Mouse (Mus musculus): Measurements from ENCODE around the gene Uvrag. TPM values are rescaled to one million over a fixed set of nuclear protein-coding genes. Genes with fewer than 3 reads are reported as not detected.

Uvrag gene
- polyA plus RNA-seq, 1 experiment from 2014 or later: 14.2 TPM

DNA sequence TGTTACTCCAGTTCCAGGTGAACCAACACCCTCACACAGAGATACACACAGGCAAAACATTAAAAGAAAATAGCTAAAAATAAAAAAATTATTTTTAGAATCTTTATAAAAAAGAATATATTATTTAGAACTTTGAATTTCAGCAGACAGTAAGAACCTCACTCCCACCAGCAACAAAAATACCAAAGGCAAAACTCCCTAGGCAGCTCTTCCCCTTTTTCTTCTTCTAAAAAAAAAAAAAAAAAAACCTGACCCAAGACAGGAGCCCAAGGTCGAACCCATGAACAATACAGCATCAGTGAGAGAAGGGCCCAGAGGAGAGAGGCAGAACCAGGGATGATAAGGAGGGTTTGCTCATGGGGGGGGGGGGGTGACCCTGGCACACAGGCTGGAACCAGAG lies 8.1 kb upstream of the Uvrag start:
- Histone ChIP-seq H3K9me3 (no peaks in the 10 kb centered on the region), H3K27ac (no peak overlapping the region), H3K36me3 (no peaks in the 10 kb centered on the region), H3K4me1 (replicated peaks) (no peaks in the 10 kb centered on the region), H3K4me2 (no peak overlapping the region), H3K4me3 (no peak overlapping the region), H3K9ac (no peak overlapping the region), H3K27me3 (no peaks in the 10 kb centered on the region)
- no peak for ATAC-seq (ENCODE audit: low FRiP score)
- WGBS: 67% methylated on average over 1 of the region's 1 CpGs

DNA sequence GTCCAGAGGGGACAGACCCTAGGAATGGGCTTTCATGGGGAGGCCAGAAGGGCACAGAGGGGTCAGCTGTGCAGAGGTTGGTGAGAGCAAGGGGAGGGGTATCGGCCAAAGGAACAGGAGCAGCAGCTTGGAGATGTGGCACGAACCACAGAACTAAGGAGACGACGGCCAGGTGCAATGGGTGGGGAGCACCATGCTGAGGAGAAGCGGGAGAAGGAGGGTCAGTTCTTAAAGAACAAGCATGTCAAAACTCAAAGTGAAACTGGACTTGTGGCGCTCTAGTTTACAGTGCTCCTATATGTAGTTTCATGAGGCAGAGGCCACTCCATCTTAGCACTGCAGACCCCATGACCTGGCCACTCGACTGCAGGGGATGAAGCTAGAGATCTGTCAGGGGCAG lies 6.6 kb upstream of the Uvrag start:
- WGBS: 88% methylated on average over 7 of the region's 7 CpGs
- no peak overlapping the region for H3K9ac ChIP-seq
- H3K27me3 ChIP-seq: no peaks in the 10 kb centered on the region

DNA sequence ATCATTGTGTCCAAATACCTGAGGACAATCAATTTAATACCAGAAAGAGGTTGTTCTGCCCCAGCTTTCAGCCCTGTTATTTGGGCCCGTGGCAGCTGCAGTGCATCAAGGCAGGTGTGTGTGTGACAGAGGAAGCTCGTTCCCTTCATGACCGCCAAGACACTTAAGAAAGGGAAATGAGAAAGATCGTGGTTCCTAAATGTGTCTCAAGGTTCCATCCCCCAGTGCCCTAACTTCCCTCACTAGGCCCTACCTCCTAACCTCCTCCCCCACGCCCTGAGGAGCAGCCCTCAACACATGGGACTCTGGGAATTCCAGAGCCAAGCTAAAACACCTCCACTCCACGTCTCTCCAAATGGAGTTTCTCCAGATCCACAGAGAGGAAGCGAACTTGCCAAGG lies 6.0 kb upstream of the Uvrag start:
- WGBS: 79% methylated on average over 7 of the region's 7 CpGs
- Histone ChIP-seq H3K9me3 (no peaks in the 10 kb centered on the region), H3K4me2 (no peak overlapping the region), H3K36me3 (no peaks in the 10 kb centered on the region), H3K27me3 (no peaks in the 10 kb centered on the region), H3K27ac (no peak overlapping the region), H3K9ac (no peak overlapping the region), H3K4me3 (no peak overlapping the region), H3K4me1 (replicated peaks) (peaks cover 8% of the 10 kb centered on the region)
- no peak for ATAC-seq (ENCODE audit: low FRiP score)

More for the DNA sequence above, 6.6 kb upstream of the Uvrag start:
- Histone ChIP-seq H3K4me2 (no peak overlapping the region), H3K4me1 (replicated peaks) (peaks cover 2% of the 10 kb centered on the region; the same call in 1 of the 2 replicates), H3K36me3 (no peaks in the 10 kb centered on the region), H3K27ac (no peak overlapping the region), H3K9me3 (no peaks in the 10 kb centered on the region), H3K4me3 (no peak overlapping the region)
- no peak for ATAC-seq (ENCODE audit: low FRiP score)

DNA sequence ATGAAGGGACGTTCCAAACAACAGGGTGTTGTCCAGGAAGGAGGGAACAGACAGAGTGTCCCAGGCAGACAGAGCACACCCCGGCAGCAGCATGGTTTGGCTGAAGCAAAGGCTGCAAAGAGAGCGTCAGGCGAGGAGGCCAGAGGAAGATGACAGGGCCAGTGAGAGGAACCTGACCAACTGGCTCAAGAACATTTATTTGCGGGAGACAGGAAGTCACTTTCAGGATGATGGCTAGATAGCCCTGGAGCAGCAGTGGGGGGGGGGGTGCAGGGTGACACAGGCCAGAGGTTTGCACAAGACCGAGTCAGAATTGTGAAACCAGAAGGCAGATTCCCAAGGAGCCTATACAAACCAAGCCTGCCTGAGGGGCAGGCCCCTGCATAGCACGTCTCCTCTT lies 5.1 kb upstream of the Uvrag start:
- no peak overlapping the region for H3K4me3 ChIP-seq
- no peaks in the 10 kb centered on the region for H3K27me3 ChIP-seq
- H3K36me3 ChIP-seq: no peaks in the 10 kb centered on the region
- no peak overlapping the region for H3K4me2 ChIP-seq
- H3K9ac ChIP-seq: no peak overlapping the region
- 68% methylated on average over 7 of the region's 7 CpGs for WGBS
- H3K27ac ChIP-seq: no peak overlapping the region
- ATAC-seq (ENCODE audit: low FRiP score): no peak
- H3K4me1 ChIP-seq (replicated peaks): peaks cover 12% of the 10 kb centered on the region
- no peaks in the 10 kb centered on the region for H3K9me3 ChIP-seq

DNA sequence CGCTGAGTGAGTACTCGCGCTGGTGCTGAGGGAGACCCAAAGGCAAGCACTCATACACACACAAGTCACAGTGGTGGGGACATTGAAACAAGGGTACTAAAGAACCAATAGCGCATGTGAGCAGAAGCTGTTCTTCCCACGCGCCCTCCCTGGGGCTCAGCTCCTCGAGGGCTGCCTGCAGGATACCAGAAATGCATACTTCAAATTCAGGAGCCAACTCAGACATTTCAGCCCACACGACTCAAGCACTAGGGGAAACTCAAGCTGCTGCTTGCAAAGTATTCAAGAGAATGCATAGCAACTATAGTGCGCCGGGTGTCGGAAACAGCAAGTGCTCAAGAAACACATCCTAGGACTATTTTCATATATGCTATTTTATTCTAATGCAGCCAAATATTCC lies 3.7 kb upstream of the Uvrag start:
- 69% methylated on average over 11 of the region's 11 CpGs for WGBS
- H3K4me1 ChIP-seq (replicated peaks): peaks cover 17% of the 10 kb centered on the region
- H3K4me3 ChIP-seq: no peak overlapping the region
- H3K27me3 ChIP-seq: no peaks in the 10 kb centered on the region
- H3K36me3 ChIP-seq: no peaks in the 10 kb centered on the region
- no peak overlapping the region for H3K27ac ChIP-seq
- H3K4me2 ChIP-seq: no peak overlapping the region
- no peaks in the 10 kb centered on the region for H3K9me3 ChIP-seq
- H3K9ac ChIP-seq: no peak overlapping the region
- no peak for ATAC-seq (ENCODE audit: low FRiP score)

DNA sequence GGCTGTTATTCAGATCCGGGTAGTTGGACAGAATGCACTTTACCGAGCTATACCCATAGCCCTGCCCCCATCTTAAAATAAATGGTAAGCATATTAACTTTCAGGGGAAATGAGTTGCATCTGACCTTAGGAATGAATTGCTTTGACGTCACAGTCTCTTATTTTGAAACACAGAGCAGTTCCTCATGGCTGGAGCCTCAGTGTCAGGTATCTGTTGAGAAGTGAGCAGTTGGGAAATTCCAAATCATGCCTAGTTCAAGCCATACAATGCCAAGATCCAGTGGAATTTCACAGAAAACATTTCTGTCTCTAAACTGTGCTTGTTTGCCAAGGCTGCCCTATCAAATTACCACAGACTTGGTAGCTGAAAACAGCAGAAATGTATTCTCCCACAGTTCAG lies 2.3 kb upstream of the Uvrag start:
- no peaks in the 10 kb centered on the region for H3K27me3 ChIP-seq
- H3K36me3 ChIP-seq: no peaks in the 10 kb centered on the region
- H3K27ac ChIP-seq: no peak overlapping the region
- no peak for ATAC-seq (ENCODE audit: low FRiP score)
- H3K4me1 ChIP-seq (replicated peaks): peaks cover 24% of the 10 kb centered on the region
- 73% methylated on average over 3 of the region's 3 CpGs for WGBS
- H3K9me3 ChIP-seq: no peaks in the 10 kb centered on the region
- H3K4me2 ChIP-seq: no peak overlapping the region
- no peak overlapping the region for H3K9ac ChIP-seq
- H3K4me3 ChIP-seq: no peak overlapping the region

DNA sequence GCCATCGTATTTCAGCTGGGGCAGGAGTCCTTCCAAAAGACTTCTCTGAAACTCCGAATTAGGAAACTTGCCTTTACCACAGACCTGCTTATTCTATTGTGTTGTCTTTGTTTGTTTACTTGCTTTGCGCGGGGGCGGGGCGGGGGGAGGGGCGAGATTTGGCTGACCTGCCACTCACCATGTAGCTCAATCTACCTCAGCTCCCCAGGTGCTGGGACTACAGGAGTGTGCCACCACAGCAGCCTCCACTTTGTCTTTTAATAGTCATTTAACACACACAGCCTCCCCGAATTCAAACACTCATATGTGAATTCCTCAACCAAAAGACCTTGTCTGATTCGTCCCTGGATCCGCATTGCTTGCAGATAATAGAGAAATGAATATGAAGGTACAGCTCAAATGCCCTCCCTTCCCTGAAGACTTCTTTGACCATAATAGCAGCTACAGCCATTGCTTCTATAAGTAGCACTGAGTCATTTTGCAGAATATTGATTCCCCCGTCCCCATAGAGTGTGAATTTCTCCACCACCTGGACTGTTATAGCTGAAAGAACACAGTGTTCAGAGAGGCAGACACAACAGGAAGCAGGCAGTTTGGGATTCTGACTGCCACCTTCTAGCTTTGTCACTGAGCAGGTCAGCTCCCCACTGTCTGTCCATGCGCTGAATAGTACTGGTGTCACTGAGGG lies 1.1 kb upstream of the Uvrag start:
- Histone ChIP-seq H3K36me3 (no peaks in the 10 kb centered on the region), H3K27me3 (no peaks in the 10 kb centered on the region), H3K27ac (peak overlapping the region; percentile 72), H3K4me2 (peak overlapping the region; percentile 61), H3K9ac (no peak overlapping the region), H3K9me3 (no peaks in the 10 kb centered on the region), H3K4me1 (replicated peaks) (peaks cover 24% of the 10 kb centered on the region), H3K4me3 (peak overlapping the region; percentile 94)
- no peak for ATAC-seq (ENCODE audit: low FRiP score)
- WGBS: 32% methylated on average over 12 of the region's 12 CpGs

DNA sequence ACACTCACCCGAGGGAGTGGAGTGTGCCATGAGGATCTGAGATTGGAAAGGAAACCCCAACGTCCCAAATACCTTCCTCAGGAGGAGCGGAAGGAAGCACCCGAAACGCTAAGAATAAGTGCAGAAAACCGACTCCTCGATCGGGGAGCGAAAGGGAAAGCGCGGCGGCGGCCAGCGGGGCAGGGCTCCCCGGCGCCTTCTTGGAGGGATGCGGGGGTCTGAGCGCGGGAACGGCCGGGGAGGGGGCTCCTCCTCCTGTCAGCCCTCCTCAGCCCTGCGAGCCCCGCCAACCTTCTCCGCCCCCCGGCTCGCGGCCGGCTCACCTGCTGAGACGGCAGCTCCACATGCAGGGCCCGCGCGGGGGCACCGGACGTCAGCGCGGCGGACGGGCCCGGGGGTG lies 430 bp downstream of the Uvrag start:
- no peaks in the 10 kb centered on the region for H3K9me3 ChIP-seq
- H3K27me3 ChIP-seq: no peaks in the 10 kb centered on the region
- under 1% methylated on average over 22 of the region's 39 CpGs for WGBS
- H3K27ac ChIP-seq: peak overlapping the region; percentile 93
- H3K4me3 ChIP-seq: peak overlapping the region; percentile 94
- no peaks in the 10 kb centered on the region for H3K36me3 ChIP-seq
- peak; percentile 9 for ATAC-seq (ENCODE audit: low FRiP score)
- peak overlapping the region; percentile 94 for H3K9ac ChIP-seq
- peaks cover 24% of the 10 kb centered on the region for H3K4me1 ChIP-seq (replicated peaks)
- H3K4me2 ChIP-seq: peak overlapping the region; percentile 73

DNA sequence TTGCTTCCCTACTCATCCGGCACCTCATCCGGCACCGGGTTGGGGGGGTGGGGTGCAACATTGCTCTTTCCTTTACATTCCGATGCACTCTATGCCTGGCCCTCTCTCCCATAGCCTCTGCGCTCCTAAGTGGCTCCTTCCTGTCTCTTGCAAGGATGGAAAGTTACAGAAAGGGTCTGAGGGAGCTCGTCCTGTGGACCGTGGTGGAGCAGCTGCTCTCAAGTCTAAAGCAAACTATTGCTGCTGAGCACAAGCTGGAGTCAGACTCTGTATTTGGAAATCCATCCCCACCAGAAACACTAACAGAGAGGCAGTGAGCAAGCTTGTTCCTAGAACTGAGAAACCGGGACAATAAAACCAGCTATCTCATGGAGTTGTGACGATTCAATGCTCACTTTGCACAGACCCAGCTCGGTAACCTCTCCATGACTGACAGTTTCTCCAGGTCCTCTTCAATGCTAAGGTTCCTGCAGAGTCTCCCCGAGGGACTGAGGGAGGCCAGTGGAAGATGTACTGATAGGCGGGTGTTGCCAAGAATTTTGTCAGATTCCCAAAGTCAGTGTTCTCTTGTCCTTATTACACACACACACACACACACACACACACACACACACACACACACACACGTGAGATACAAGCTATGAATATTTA lies 975 bp downstream of the Uvrag start:
- peak overlapping the region; percentile 93 for H3K27ac ChIP-seq
- peaks cover 24% of the 10 kb centered on the region for H3K4me1 ChIP-seq (replicated peaks)
- no peaks in the 10 kb centered on the region for H3K27me3 ChIP-seq
- under 1% methylated on average over 13 of the region's 13 CpGs for WGBS
- peak overlapping the region; percentile 94 for H3K4me3 ChIP-seq
- no peaks in the 10 kb centered on the region for H3K9me3 ChIP-seq
- ATAC-seq (ENCODE audit: low FRiP score): no peak
- 0 out of 2 replicates have a peak, but pooled peaks cover 2% of the 10 kb centered on the region for H3K36me3 ChIP-seq
- peak overlapping the region; percentile 73 for H3K4me2 ChIP-seq
- H3K9ac ChIP-seq: peak overlapping the region; percentile 94

DNA sequence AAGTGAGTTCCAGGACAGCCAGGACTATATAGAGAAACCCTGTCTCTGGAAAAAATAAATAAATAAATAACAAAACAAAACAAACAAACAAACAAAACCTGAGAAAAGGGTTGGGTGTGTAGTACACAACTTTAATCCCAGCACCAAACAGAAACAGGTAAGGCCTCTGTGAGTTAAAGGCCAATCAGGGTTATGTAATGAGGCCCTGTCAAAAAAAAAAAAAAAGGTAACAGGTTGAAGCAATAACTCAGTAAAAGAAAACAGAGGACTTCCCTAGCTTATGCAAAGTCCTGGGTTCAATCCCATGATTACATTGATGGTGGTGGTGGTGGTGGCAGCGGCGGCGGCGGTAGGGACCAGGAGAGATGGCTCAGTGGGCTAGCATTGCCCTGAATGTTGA lies 3.4 kb downstream of the Uvrag start:
- Histone ChIP-seq H3K27me3 (no peaks in the 10 kb centered on the region), H3K4me2 (no peak overlapping the region), H3K9ac (no peak overlapping the region), H3K4me1 (replicated peaks) (peaks cover 22% of the 10 kb centered on the region), H3K36me3 (0 out of 2 replicates have a peak, but pooled peaks cover 2% of the 10 kb centered on the region), H3K27ac (no peak overlapping the region), H3K9me3 (no peaks in the 10 kb centered on the region), H3K4me3 (no peak overlapping the region)
- no peak for ATAC-seq (ENCODE audit: low FRiP score)
- 94% methylated on average over 4 of the region's 4 CpGs for WGBS

DNA sequence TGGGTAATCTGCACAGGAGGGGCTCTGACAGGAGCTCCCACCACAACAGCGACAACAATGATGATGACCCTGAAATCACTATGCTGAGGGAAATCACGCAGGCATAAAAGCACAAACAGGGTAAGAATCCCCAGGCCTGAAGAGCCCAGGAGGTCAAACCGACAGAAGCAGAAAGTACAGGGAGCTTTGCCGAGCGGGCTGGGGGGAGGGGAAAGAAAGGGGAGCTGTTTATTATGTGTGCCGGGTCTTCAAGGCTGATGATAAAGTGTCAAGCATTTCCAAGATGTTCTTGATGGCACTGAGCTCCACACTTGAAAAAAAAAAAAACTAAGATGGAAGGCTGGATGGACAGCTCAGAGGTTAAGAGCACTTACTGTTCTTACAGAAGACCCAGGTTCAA lies 4.2 kb downstream of the Uvrag start:
- Histone ChIP-seq H3K27me3 (no peaks in the 10 kb centered on the region), H3K4me1 (replicated peaks) (peaks cover 14% of the 10 kb centered on the region), H3K36me3 (0 out of 2 replicates have a peak, but pooled peaks cover 2% of the 10 kb centered on the region), H3K9ac (no peak overlapping the region), H3K9me3 (no peaks in the 10 kb centered on the region), H3K4me2 (no peak overlapping the region), H3K27ac (no peak overlapping the region), H3K4me3 (no peak overlapping the region)
- WGBS: 55% methylated on average over 6 of the region's 6 CpGs
- no peak for ATAC-seq (ENCODE audit: low FRiP score)

DNA sequence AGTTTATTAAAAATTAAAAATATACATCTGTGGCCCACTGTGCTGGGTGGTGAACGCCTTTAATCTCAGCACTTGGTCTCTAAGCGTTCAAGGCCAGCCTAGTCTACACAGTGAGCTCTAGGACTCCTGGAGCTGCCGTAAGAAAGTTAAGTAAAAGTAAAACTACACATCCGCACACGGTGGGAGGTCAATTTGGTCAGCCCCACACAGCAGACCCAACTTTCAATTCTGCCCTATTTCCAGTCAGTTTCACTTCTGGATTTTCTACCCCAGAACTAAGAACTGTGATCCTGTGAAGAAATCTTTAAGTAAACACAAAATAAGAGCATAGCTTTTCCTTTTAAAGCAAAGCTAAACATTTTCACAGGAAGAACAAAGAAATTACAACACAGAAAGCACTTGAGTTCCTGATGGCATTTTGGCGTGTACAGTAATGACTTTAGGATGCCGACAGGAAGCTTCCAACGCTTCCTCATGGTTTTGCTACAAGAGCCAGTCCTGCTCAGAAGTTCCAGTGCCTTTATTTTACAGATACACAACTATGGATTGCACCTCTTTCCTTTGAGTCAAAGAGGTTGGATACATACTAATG lies 7.0 kb downstream of the Uvrag start:
- 0 out of 2 replicates have a peak, but pooled peaks cover 2% of the 10 kb centered on the region for H3K36me3 ChIP-seq
- H3K27ac ChIP-seq: no peak overlapping the region
- H3K9me3 ChIP-seq: no peaks in the 10 kb centered on the region
- no peak overlapping the region for H3K4me2 ChIP-seq
- no peaks in the 10 kb centered on the region for H3K27me3 ChIP-seq
- WGBS: 85% methylated on average over 8 of the region's 8 CpGs
- H3K4me1 ChIP-seq (replicated peaks): no peaks in the 10 kb centered on the region
- no peak overlapping the region for H3K4me3 ChIP-seq
- ATAC-seq (ENCODE audit: low FRiP score): no peak
- H3K9ac ChIP-seq: no peak overlapping the region

All from hindbrain, embryonic 13.5 days (tissue).